Mouse (Mus musculus) granulocyte monocyte progenitor cell, adult 5-6 weeks (primary cell): ENCODE results near the gene Cdk5rap2. TPM values are rescaled to one million over a fixed set of nuclear protein-coding genes. Genes with fewer than 3 reads are reported as not detected.

Experiments used
- ATAC-seq: replicated peaks from 2 replicates; pipeline ENCODE4 v1.8.0; 2016; ENCODE audit warnings: mild to moderate bottlenecking, moderate TSS enrichment, inconsistent platforms; ENCODE audit not compliant: poor library complexity, severe bottlenecking
- total RNA-seq, 2 experiments: library from RNA; stranded (forward) in 1 of 2; stranded (reverse) in 1 of 2; fragments of 200-712, 200-1000 nt in 1 of 2; fragments of >200 nt in 1 of 2; fragmentation: Nextera tagmentation in 1 of 2; gene quantifications; 2 replicates each; pipeline ENCODE4 v1.2.3; 2014 to 2017

Cdk5rap2 gene
- total RNA-seq, 2 experiments from 2014 or later: 14.9 to 27.2 TPM

GRCm38 (mm10) chr4:70355659-70356350 is 54.4 kb downstream of the Cdk5rap2 start:
- peak; percentile 89 for ATAC-seq

DNA sequence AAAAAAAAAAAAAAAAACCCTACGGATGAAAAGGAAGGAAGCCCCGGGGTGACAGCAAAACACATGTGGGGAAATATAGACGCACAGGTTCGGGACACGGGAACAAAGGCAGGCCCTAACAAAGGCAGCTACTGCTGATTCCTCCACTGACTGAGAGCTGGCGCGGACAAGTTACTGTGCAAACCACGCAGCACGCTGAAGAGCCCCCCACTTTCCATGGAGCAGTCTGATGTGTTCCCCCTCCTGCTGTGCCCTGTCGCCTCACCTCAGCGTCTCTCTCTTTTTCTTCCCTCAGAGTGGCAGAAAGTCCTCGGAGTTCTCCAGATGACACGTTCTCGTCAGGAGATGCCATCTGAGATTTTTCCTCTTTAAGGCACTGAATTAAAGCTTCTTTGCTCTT is 55.8 kb downstream of the Cdk5rap2 start:
- ATAC-seq: no peak

GRCm38 (mm10) chr4:70353656-70354055 is 56.6 kb downstream of the Cdk5rap2 start:
- no peak for ATAC-seq

DNA sequence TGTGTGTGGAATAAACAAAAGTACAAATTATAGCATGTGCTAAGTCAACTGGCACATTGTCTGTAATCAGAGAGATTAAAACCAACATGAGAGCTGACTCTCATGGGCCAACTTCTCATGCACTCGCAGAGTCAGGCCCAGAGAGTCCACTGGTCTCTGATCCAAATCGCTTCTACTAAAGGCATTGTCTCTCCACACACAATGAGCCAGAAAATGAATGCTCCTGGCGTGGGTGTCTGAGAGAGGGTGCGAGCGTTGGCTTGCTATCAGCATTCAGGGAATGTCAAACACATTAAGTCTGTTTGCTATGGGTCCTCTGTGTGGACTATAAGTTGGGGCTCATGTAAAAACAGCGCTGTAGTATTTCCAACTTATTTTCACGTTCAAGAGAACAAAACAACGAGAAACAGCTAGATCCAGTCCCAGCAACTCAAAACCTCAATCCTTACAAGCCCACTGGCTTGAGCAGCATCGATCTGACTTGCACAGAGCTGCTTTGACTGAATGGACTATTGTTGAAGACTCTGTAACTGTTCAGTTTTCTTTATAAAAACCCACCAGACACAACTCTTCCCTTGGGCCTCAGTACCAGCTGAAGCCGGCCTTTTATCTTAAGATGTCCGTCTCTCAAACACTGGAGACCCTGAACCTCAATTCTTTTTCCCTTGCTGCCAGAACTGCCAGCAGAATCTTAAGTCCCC is 74.6 kb downstream of the Cdk5rap2 start:
- ATAC-seq: no peak

GRCm38 (mm10) chr4:70334995-70335394 is 75.2 kb downstream of the Cdk5rap2 start:
- no peak for ATAC-seq

DNA sequence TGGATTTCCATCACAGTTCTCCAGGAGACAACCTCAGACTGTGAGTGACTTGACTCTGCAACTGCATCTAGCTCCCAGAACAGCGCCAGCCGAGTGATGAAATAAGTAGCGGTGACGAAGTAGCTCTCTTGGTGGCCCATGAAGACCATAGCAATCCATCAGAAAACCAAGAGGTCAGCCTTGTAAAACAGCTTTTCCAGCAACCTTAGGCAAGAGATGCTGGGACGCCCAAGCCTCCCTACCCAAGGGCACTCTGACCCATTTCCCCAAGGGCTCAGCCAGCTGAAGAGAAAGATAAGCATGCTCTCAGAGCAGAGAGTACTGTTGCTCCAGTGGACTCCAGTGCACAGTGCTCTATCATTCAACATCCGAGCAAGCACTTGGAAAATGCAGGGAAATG is 77.3 kb downstream of the Cdk5rap2 start:
- ATAC-seq: no peak

DNA sequence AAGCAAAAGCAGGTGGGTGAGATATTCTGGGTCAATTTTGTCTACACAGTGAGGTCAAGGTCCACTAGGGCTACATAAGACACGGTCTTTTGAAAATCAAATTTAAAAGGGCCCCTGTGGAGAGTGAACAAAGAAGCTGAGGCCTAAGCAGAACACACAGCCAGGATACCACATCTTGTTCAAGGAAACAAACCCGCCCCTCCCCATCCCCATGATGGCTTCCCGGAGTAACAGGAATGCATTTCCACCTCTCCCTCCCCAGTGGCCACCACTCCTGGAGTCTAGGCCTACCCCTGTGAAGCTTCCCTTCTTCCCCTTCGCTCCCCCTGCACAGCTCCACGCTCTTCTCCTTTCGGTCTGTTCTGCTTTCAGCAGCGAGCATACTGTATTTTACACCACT is 77.7 kb downstream of the Cdk5rap2 start:
- ATAC-seq: no peak

DNA sequence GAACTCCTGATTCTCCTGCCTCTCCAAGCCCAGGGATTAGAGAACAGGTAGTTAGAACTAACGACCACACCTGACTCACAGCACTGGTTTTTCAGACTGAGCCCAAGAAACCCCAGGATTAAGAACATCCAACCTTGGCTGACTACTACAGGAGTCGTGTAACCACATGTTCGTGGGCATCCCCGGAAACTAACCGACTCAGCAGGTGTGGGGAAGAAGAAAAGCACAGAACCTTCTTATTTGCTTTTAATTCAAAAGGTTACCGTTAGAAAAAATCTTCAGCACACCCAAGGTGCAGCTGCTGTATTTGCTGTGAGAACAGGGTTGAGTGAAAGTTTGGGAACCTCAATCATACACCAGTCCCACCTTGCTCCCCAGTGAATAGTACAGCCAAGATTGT is 79.1 kb downstream of the Cdk5rap2 start:
- ATAC-seq: no peak

DNA sequence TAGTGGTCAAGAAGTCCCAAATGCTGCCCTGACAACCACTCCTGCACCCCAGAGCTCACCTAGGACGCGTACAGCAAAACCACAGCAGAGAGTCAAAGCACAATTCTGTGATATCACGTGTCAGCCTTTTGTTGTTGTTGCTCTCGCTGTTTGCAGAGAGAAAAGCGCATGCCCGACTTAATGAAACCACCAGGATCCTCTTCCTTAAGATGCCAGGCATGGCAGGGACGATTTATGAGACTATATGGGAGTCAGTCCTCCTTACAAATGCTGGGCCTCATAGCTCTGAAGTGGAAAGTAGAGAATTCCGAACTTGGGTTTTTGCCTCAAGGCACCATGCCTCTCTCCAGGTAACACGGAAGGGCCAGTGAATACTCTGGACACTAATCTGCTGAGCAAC is 82.2 kb downstream of the Cdk5rap2 start:
- ATAC-seq: no peak

GRCm38 (mm10) chr4:70327436-70327835 is 82.8 kb downstream of the Cdk5rap2 start:
- no peak for ATAC-seq

- ATAC-seq: no peak
Observed at GRCm38 (mm10) chr4:70321586-70321985, 88.7 kb downstream of the Cdk5rap2 start.

DNA sequence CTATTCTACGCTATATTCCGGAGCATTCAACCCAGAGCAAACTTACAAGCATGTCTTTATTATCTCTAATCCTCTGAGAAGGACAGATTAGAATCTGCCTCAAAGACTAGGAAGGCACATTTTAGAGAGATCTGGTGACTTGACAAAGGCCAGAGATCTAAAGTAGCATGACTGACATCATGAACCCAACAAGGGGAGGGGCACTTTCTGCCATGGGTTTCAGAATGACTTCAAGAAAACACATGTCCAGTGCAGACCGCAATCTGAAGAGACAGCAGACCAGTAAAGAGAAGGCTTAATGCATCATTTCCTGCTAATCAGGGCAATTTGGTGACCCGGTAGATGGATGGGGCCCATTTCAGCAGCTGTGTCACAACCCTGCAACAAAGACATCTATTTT is 98.1 kb downstream of the Cdk5rap2 start:
- no peak for ATAC-seq

GRCm38 (mm10) chr4:70311530-70311929 is 98.7 kb downstream of the Cdk5rap2 start:
- ATAC-seq: no peak

DNA sequence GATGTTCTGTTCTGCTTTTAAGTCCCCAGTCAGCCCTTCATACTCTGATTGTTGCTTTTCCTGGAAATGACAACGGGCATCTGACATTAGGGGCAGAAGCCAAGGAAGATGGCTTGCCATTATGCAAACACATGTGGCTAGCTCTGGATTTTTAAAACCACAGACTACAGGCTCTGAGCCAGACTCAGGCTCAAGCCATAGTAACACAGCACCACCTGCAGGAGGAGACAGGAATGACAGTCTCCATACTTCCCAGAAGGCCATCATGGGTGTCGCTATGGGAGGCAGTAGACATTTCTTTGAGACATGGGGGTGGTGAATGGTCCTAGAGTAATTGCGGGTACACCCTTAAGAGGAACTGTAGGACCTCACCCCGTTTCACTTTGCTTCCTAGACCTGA is 103.0 kb downstream of the Cdk5rap2 start:
- peak; percentile 94 for ATAC-seq

DNA sequence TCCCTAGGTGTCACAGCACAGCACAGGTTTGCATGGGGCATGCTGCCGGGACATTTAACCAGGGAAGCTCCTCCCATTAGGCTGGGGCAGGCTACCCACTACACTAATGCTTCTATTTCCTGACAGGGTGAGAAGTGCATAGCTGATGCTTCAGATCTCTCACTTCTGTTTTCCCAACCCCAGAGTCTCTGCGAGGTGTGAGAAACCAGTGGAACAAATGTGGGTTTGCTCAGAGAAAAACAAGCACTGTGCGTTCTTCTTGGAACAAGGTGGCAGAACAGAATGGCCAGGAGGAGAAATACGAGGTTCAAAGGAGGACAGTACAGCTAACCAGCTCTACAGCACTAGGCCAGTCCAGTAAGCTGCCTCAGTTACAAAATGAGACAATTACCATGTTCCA is 106.4 kb downstream of the Cdk5rap2 start:
- no peak for ATAC-seq

DNA sequence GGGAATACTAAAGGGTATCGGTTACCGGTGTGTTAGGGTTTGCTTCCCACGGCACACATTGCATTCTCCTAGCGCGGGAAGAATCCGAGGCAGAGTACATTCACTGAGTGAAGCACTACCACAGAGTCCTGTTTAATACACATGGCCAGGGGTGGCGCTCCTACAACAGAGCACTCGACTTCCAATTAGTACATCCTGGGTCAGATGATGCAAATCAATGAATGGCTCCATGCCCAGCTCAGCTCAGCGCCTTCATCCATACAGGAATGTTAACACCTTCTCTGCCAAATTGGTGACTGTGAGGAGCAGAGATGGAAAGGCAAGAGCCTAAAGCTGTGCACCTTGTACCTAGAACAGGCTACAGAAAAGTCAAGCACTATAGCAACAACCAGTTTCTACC is 109.1 kb downstream of the Cdk5rap2 start:
- no peak for ATAC-seq

- no peak for ATAC-seq
Observed at GRCm38 (mm10) chr4:70289361-70289760, 120.9 kb downstream of the Cdk5rap2 start.

GRCm38 (mm10) chr4:70283163-70283562 is 127.1 kb downstream of the Cdk5rap2 start:
- ATAC-seq: no peak

DNA sequence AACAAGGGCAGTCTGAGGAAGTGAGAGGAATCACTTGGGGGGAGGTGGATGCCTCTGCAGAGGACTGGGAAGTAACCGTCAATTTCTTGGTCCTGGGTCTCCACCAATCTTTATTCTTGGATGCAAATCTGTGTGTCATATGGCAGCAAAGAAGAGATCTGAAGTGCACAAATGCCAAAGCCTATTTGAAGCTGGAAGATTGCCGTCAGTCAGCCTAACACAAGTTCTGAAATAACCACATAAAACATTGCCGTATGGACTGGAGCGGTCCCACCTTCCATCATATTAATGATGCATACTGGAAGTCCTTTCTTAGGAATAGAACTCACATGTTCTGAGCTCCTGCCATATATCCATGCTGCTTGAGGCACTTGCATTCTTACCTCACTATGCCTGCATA is 131.4 kb downstream of the Cdk5rap2 start:
- ATAC-seq: no peak

DNA sequence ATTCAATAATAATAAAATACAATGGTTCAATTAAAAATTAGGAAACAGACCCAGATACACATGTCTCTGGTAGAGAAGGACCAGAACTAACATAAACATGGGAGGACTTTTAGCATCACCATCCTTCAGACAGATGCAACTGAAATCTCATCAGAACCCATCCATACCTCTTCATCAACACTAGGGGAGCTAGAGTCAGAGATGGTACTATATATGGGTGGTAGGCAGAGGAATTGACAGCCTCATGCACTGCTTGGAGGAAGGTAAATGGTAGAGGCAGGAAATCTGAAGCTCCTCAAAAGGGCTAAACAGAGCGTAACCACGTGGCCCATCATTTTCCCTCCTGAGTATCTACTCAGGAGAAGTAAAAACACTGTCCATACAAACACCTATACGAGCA is 132.2 kb downstream of the Cdk5rap2 start:
- no peak for ATAC-seq

- ATAC-seq: no peak
Observed at GRCm38 (mm10) chr4:70272943-70273342, 137.3 kb downstream of the Cdk5rap2 start.

DNA sequence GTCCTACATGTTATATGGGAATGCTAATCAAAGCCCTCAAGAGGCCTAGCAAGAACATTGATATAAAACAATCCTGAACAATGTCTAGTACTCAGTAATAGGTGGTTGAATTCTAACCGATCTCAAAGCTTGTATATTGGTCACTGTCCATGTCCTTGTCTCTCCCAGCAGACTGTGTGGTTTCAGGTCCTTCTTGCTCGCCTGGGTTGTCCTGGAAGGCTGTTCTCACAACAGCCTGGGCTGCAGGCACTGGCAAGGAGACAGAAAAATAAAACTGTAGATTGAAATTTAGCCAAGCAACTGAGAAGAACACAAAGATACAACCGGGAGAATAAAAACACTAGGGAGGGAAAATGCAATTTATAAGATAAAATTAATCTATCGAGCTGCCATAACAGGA is 137.7 kb downstream of the Cdk5rap2 start:
- no peak for ATAC-seq
